ENCODE assay signal across 17 mouse cellular contexts in genomic region chr16:33927263-33927824, GRCm38 (mm10). TPM values are rescaled to one million over a fixed set of nuclear protein-coding genes. Genes with fewer than 3 reads are reported as not detected.
A peak's percentile ranks its signal among the peaks of the same experiment; 100 is the strongest.
DNase-seq lines count a peak whose midpoint lies in the region; ATAC-seq and TF ChIP-seq lines count a peak whose summit lies in the region.
"Had no signal": no experiment of that assay in that cellular context is flagged by ENCODE, and none has a peak within 500 bp of the region (broad histone marks: within the 10 kb centered on the region; RNA-seq: fewer than 3 reads in every experiment).

No protein-coding gene starts in this region.

- no peaks in the 10 kb centered on the region for H3K9me3 ChIP-seq in forebrain, postnatal 0 days (ENCODE audit: low read length)
- no peaks in the 10 kb centered on the region for H3K9me3 ChIP-seq in forebrain, embryonic 15.5 days
- H3K9me3 ChIP-seq in heart, embryonic 15.5 days (replicated peaks): no peaks in the 10 kb centered on the region
- H3K9me3 ChIP-seq in heart, postnatal 0 days (replicated peaks; ENCODE audit: control insufficient read depth, low read length): no peaks in the 10 kb centered on the region
- H3K9me3 ChIP-seq: intestine, embryonic 15.5 days; limb, embryonic 10.5 days; liver, embryonic 13.5 days had no signal

- no peak overlapping the region for H3K4me2 ChIP-seq in forebrain, postnatal 0 days (ENCODE audit: low read depth)
- H3K4me2 ChIP-seq in forebrain, embryonic 15.5 days (replicated peaks): no peak overlapping the region
- no peak overlapping the region for H3K4me2 ChIP-seq in heart, embryonic 15.5 days
- H3K4me2 ChIP-seq in heart, postnatal 0 days (ENCODE audit: low read depth, low read length): no peak overlapping the region
- H3K4me2 ChIP-seq: intestine, embryonic 15.5 days; liver, embryonic 13.5 days; midbrain, embryonic 11.5 days had no signal

- H3K36me3 ChIP-seq in forebrain, postnatal 0 days (ENCODE audit: insufficient read depth): no peaks in the 10 kb centered on the region
- no peaks in the 10 kb centered on the region for H3K36me3 ChIP-seq in forebrain, embryonic 15.5 days
- no peaks in the 10 kb centered on the region for H3K36me3 ChIP-seq in heart, embryonic 15.5 days
- H3K36me3 ChIP-seq in heart, postnatal 0 days (replicated peaks; ENCODE audit: control insufficient read depth, insufficient read depth, low read length): peaks cover 7% of the 10 kb centered on the region
- H3K36me3 ChIP-seq: intestine, embryonic 15.5 days; liver, embryonic 13.5 days had no signal

- no peak for DNase-seq in forebrain, postnatal 0 days
- DNase-seq in heart, postnatal 10 days: no peak
- no peak for DNase-seq in layer of hippocampus, adult 2 months (ENCODE audit: low spot score in 2 of 2)
- DNase-seq in layer of hippocampus, postnatal 25 days (ENCODE audit: extremely low spot score in 1 of 2, low spot score in 1 of 2): no peak
- DNase-seq in heart, postnatal 0 days (ENCODE audit: low spot score): no peak
- no peak for DNase-seq in natural killer cell, adult 2 months (ENCODE audit: low spot score in 2 of 2)
- DNase-seq: cerebellum, postnatal 10 days; gastrocnemius, postnatal 10 days; layer of hippocampus, postnatal 36 days; liver, embryonic 13.5 days; lung, postnatal 14 days had no signal

- peak; percentile 32; the same call in 1 of the 2 replicates for TF ChIP-seq CTCF in forebrain, postnatal 0 days (IDR thresholded peaks at IDR 0.05; ENCODE audit: low read depth)
- TF ChIP-seq CTCF in layer of hippocampus, adult 2 months (conservative IDR thresholded peaks at IDR 0.05): peak; percentile 66
- TF ChIP-seq CTCF in heart, postnatal 0 days (IDR thresholded peaks at IDR 0.05; ENCODE audit: low read depth): no peak; the same call in 1 of the 2 replicates

- intact Hi-C loops in heart, postnatal 10 days (cut with DNase I): no loop called here

- H3K27ac ChIP-seq in forebrain, postnatal 0 days (ENCODE audit: low read depth, low read length): no peak overlapping the region
- H3K27ac ChIP-seq in forebrain, embryonic 15.5 days (replicated peaks): no peak overlapping the region
- H3K27ac ChIP-seq in heart, embryonic 15.5 days: peak overlapping the region; percentile 82; the same call in 1 of the 2 replicates
- H3K27ac ChIP-seq in layer of hippocampus, adult 2 months: no peak overlapping the region
- peak overlapping the region; percentile 48; the same call in 1 of the 2 replicates for H3K27ac ChIP-seq in heart, postnatal 0 days (ENCODE audit: low read depth)
- H3K27ac ChIP-seq: intestine, embryonic 15.5 days; limb, embryonic 10.5 days; liver, embryonic 13.5 days had no signal

- TF ChIP-seq EP300 in heart, postnatal 0 days (IDR thresholded peaks at IDR 0.05; ENCODE audit: low read depth): no peak

- H3K4me1 ChIP-seq in forebrain, postnatal 0 days (ENCODE audit: insufficient read depth): no peaks in the 10 kb centered on the region
- H3K4me1 ChIP-seq in forebrain, embryonic 15.5 days: peaks cover 6% of the 10 kb centered on the region; the same call in 1 of the 2 replicates
- peaks cover 64% of the 10 kb centered on the region for H3K4me1 ChIP-seq in heart, embryonic 15.5 days (replicated peaks)
- peaks cover 59% of the 10 kb centered on the region for H3K4me1 ChIP-seq in heart, postnatal 0 days (ENCODE audit: control insufficient read depth, insufficient read depth)

- no peaks in the 10 kb centered on the region for H3K27me3 ChIP-seq in forebrain, postnatal 0 days (ENCODE audit: insufficient read depth, low read length)
- H3K27me3 ChIP-seq in forebrain, embryonic 15.5 days: no peaks in the 10 kb centered on the region
- H3K27me3 ChIP-seq in heart, embryonic 15.5 days: no peaks in the 10 kb centered on the region
- no peaks in the 10 kb centered on the region for H3K27me3 ChIP-seq in heart, postnatal 0 days (ENCODE audit: control insufficient read depth, insufficient read depth, low read length)
- H3K27me3 ChIP-seq: intestine, embryonic 15.5 days; liver, embryonic 13.5 days had no signal

- 71% methylated on average over 6 of the region's 6 CpGs for WGBS in forebrain, postnatal 0 days
- 83% methylated on average over 6 of the region's 6 CpGs for WGBS in forebrain, embryonic 15.5 days
- WGBS in heart, embryonic 15.5 days: 67% methylated on average over 6 of the region's 6 CpGs
- WGBS in heart, postnatal 0 days: 46% methylated on average over 6 of the region's 6 CpGs

- no peak for ATAC-seq in forebrain, postnatal 0 days
- no peak for ATAC-seq in forebrain, embryonic 15.5 days (replicated peaks)
- no peak for ATAC-seq in heart, embryonic 15.5 days (replicated peaks; ENCODE audit: insufficient number of reproducible peaks, insufficient read depth, low FRiP score, low read depth)
- no peak for ATAC-seq in heart, postnatal 0 days (ENCODE audit: insufficient read depth, low read depth)
- ATAC-seq: forebrain, embryonic 14.5 days; intestine, embryonic 15.5 days had no signal

- no peak overlapping the region for H3K9ac ChIP-seq in forebrain, postnatal 0 days
- no peak overlapping the region for H3K9ac ChIP-seq in forebrain, embryonic 15.5 days (replicated peaks)
- no peak overlapping the region for H3K9ac ChIP-seq in heart, embryonic 15.5 days
- H3K9ac ChIP-seq in heart, postnatal 0 days (replicated peaks; ENCODE audit: low read depth, low read length): no peak overlapping the region
- H3K9ac ChIP-seq: intestine, embryonic 15.5 days; liver, embryonic 13.5 days had no signal

- H3K4me3 ChIP-seq in forebrain, postnatal 0 days (ENCODE audit: low read depth, low read length): no peak overlapping the region
- H3K4me3 ChIP-seq in forebrain, embryonic 15.5 days: no peak overlapping the region
- H3K4me3 ChIP-seq in heart, embryonic 15.5 days: no peak overlapping the region
- H3K4me3 ChIP-seq in layer of hippocampus, adult 2 months: no peak overlapping the region
- no peak overlapping the region for H3K4me3 ChIP-seq in heart, postnatal 0 days (ENCODE audit: low read depth, low read length)
- H3K4me3 ChIP-seq: intestine, embryonic 15.5 days; limb, embryonic 10.5 days; liver, embryonic 13.5 days had no signal

RNA-seq across cellular contexts. Expression of gene Umps, which starts 39.5 kb away (rescaled TPM):
- 26.3 and 28.3 TPM in 2 replicates for total RNA-seq in forebrain, postnatal 0 days (2014; rRNA removed)
- polyA plus RNA-seq in forebrain, postnatal 0 days (2015; fragmentation: Nextera tagmentation; extraction: Ambion mirVana): 22.9 and 24.7 TPM in 2 replicates
- polyA plus RNA-seq in forebrain, embryonic 15.5 days (2015; fragmentation: Nextera tagmentation; extraction: Ambion mirVana): 32.9 and 34.5 TPM in 2 replicates
- 23.9 and 30.7 TPM in 2 replicates for polyA plus RNA-seq in heart, embryonic 15.5 days (2015; fragmentation: Nextera tagmentation; extraction: Ambion mirVana)
- total RNA-seq in heart, postnatal 10 days (2021): 10 to 100 TPM; 12.0 to 12.1 TPM
- total RNA-seq in layer of hippocampus, adult 2 months (2021): 10 to 100 TPM; 17.1 to 17.2 TPM
- 10 to 100 TPM; 14.3 to 16.9 TPM for total RNA-seq in layer of hippocampus, postnatal 25 days (2021)
- 14.3 and 15.0 TPM in 2 replicates for total RNA-seq in heart, postnatal 0 days (2014; rRNA removed; ENCODE audit: low replicate concordance)
- 12.5 and 12.6 TPM in 2 replicates for polyA plus RNA-seq in heart, postnatal 0 days (2015; fragmentation: Nextera tagmentation; extraction: Ambion mirVana)

Comparison
In these comparisons a context has a peak if more than half of its experiments do, and no peak if none do; other contexts are left out.
1. H3K27ac ChIP-seq: peak in heart, embryonic 15.5 days (single experiment) and heart, postnatal 0 days (single experiment); none in forebrain, postnatal 0 days (single experiment), forebrain, embryonic 15.5 days (single experiment) and layer of hippocampus, adult 2 months (single experiment).